Mouse (Mus musculus) liver, adult 2 months (tissue): ENCODE measurements around the gene Efcab6.
"Not testable (repeated sequence)": the region's sequence is repeated elsewhere in the genome, so short reads cannot be mapped to it uniquely, and the experiment has no call there.

Experiments
- CTCF ChIP-seq: fragments of 200-500 bp; IDR thresholded peaks from 2 replicates; pipeline ENCODE4 v1.5.1; 2011; ENCODE audit warnings: low read depth, low read length, control low read depth
- POLR2A ChIP-seq: fragments of 200-500 bp; IDR thresholded peaks from 2 replicates; pipeline ENCODE4 v1.6.1; 2011; ENCODE audit warnings: low read length, control low read depth; ENCODE audit not compliant: insufficient read depth; ENCODE audit errors: extremely low read depth

GRCm38 (mm10) chr15:84097536-84097935 lies 32.4 kb upstream of the Efcab6 start:
- not testable (repeated sequence) for TF ChIP-seq CTCF, POLR2A
